Comparison of ENCODE assay signal across 23 mouse cellular contexts in genomic region chr10:60227666-60228065, GRCm38 (mm10).
"Had no signal": no experiment of that assay in that cellular context is flagged by ENCODE, and none has a peak within 500 bp of the region (broad histone marks: within the 10 kb centered on the region; RNA-seq: fewer than 3 reads in every experiment).

No protein-coding gene starts in this region.

- H3K9me3 ChIP-seq: heart, embryonic 13.5 days; heart, embryonic 15.5 days; hindbrain, embryonic 13.5 days; hindbrain, embryonic 15.5 days; limb, embryonic 13.5 days; limb, embryonic 15.5 days; liver, embryonic 12.5 days had no signal

- H3K4me1 ChIP-seq: heart, embryonic 13.5 days; heart, embryonic 15.5 days; hindbrain, embryonic 13.5 days; hindbrain, embryonic 15.5 days; limb, embryonic 13.5 days; liver, embryonic 12.5 days had no signal

- H3K4me2 ChIP-seq: heart, embryonic 11.5 days; heart, embryonic 13.5 days; heart, embryonic 15.5 days; hindbrain, embryonic 13.5 days; hindbrain, embryonic 15.5 days; limb, embryonic 13.5 days; limb, embryonic 15.5 days; liver, embryonic 12.5 days had no signal

- H3K9ac ChIP-seq: forebrain, postnatal 0 days; heart, embryonic 13.5 days; heart, embryonic 15.5 days; hindbrain, embryonic 13.5 days; hindbrain, embryonic 15.5 days; limb, embryonic 13.5 days; limb, embryonic 15.5 days; liver, embryonic 12.5 days; liver, embryonic 14.5 days had no signal

- H3K27me3 ChIP-seq: hindbrain, embryonic 13.5 days; hindbrain, embryonic 15.5 days; limb, embryonic 13.5 days; limb, embryonic 15.5 days had no signal

- ATAC-seq: forebrain, postnatal 0 days; hindbrain, postnatal 0 days; intestine, embryonic 16.5 days; liver, embryonic 12.5 days had no signal

- DNase-seq: forebrain, postnatal 0 days; gastrocnemius, postnatal 10 days; gastrocnemius, postnatal 25 days; heart, adult 11 months; heart, adult 2 months; heart, postnatal 14 days; heart, postnatal 36 days; kidney, postnatal 14 days; layer of hippocampus, adult 9-11 months; layer of hippocampus, postnatal 36 days; left cerebral cortex, postnatal 4 days; lung, adult 18-20 months had no signal

- H3K27ac ChIP-seq: heart, adult 2 months; heart, embryonic 13.5 days; heart, embryonic 15.5 days; hindbrain, embryonic 13.5 days; hindbrain, embryonic 15.5 days; hindbrain, postnatal 0 days; limb, embryonic 13.5 days; limb, embryonic 15.5 days; liver, embryonic 12.5 days; liver, embryonic 14.5 days had no signal

- H3K4me3 ChIP-seq: heart, adult 2 months; heart, embryonic 13.5 days; heart, embryonic 15.5 days; hindbrain, embryonic 13.5 days; hindbrain, embryonic 15.5 days; limb, embryonic 13.5 days; limb, embryonic 15.5 days; liver, embryonic 12.5 days had no signal

- H3K36me3 ChIP-seq: heart, embryonic 13.5 days; heart, embryonic 15.5 days; hindbrain, embryonic 13.5 days; hindbrain, embryonic 15.5 days; limb, embryonic 13.5 days; limb, embryonic 15.5 days; liver, embryonic 12.5 days had no signal
